Comparison of ENCODE assay signal across 12 mouse cellular contexts in genomic region chr5:111120298-111120697, GRCm38 (mm10).
DNase-seq lines count a peak whose midpoint lies in the region; ATAC-seq and TF ChIP-seq lines count a peak whose summit lies in the region.
"Had no signal": no experiment of that assay in that cellular context is flagged by ENCODE, and none has a peak within 500 bp of the region (broad histone marks: within the 10 kb centered on the region; RNA-seq: fewer than 3 reads in every experiment).

No protein-coding gene starts in this region.

- TF ChIP-seq EP300 in heart, adult 2 months (IDR thresholded peaks at IDR 0.05; ENCODE audit: insufficient read depth, low read depth, low read length): no peak

- no peaks in the 10 kb centered on the region for H3K27me3 ChIP-seq in heart, adult 2 months (ENCODE audit: control insufficient read depth, insufficient read depth, low read length)
- no peaks in the 10 kb centered on the region for H3K27me3 ChIP-seq in neural tube, embryonic 13.5 days
- no peaks in the 10 kb centered on the region for H3K27me3 ChIP-seq in thymus, adult 2 months (ENCODE audit: control insufficient read depth, insufficient read depth, low read length)
- H3K27me3 ChIP-seq: embryonic facial prominence, embryonic 13.5 days; intestine, embryonic 15.5 days had no signal

- no peak for DNase-seq in heart, adult 2 months
- no peak for DNase-seq in heart, adult 18-20 months
- DNase-seq in neural tube, embryonic 10.5 days (ENCODE audit: extremely low spot score, low spot score): no peak
- peak; percentile 42 for DNase-seq in gonadal fat pad, adult 2 months (ENCODE audit: low read depth)
- no peak for DNase-seq in lung, postnatal 14 days
- DNase-seq in thymus, adult 2 months: no peak
- DNase-seq in urinary bladder, postnatal 4 days (ENCODE audit: low spot score in 2 of 2): no peak

- peaks cover 13% of the 10 kb centered on the region for H3K36me3 ChIP-seq in heart, adult 2 months (ENCODE audit: control insufficient read depth, insufficient read depth, low read length)
- H3K36me3 ChIP-seq in neural tube, embryonic 13.5 days: no peaks in the 10 kb centered on the region
- no peaks in the 10 kb centered on the region for H3K36me3 ChIP-seq in thymus, adult 2 months (ENCODE audit: control insufficient read depth, insufficient read depth, low read length)
- H3K36me3 ChIP-seq: heart, embryonic 15.5 days; intestine, embryonic 15.5 days had no signal

- intact Hi-C loops in heart, adult 2 months (cut with DNase I): no loop called here

- H3K4me1 ChIP-seq in heart, adult 2 months (ENCODE audit: control insufficient read depth, insufficient read depth, low read length): peaks cover 28% of the 10 kb centered on the region
- peaks cover 61% of the 10 kb centered on the region for H3K4me1 ChIP-seq in neural tube, embryonic 13.5 days (replicated peaks)
- H3K4me1 ChIP-seq in thymus, adult 2 months (replicated peaks; ENCODE audit: control insufficient read depth, insufficient read depth, low read length): peaks cover 4% of the 10 kb centered on the region

- TF ChIP-seq CTCF in heart, adult 2 months (IDR thresholded peaks at IDR 0.05): no peak
- no peak for TF ChIP-seq CTCF in thymus, adult 2 months (IDR thresholded peaks at IDR 0.05; ENCODE audit: borderline replicate concordance, control insufficient read depth, extremely low read depth, insufficient read depth, low read length, poor library complexity)

- TF ChIP-seq POLR2A in heart, adult 2 months (IDR thresholded peaks at IDR 0.05; ENCODE audit: insufficient read depth, low read depth, low read length): no peak
- TF ChIP-seq POLR2A in thymus, adult 2 months (IDR thresholded peaks at IDR 0.05; ENCODE audit: control insufficient read depth, extremely low read depth, insufficient read depth, low read length, poor library complexity): no peak

- ATAC-seq in neural tube, embryonic 13.5 days (ENCODE audit: low read depth): no peak
- ATAC-seq: CD4-positive, CD25-positive, alpha-beta regulatory T cell, adult 4 months; intestine, embryonic 15.5 days had no signal

- H3K79me2 ChIP-seq in heart, adult 2 months (replicated peaks; ENCODE audit: control insufficient read depth, insufficient read depth, low read length): no peaks in the 10 kb centered on the region; the same call in 1 of the 2 replicates

- WGBS in heart, adult 2 months: 49% methylated on average over 7 of the region's 7 CpGs
- 74% methylated on average over 7 of the region's 7 CpGs for WGBS in neural tube, embryonic 13.5 days
- 93% methylated on average over 7 of the region's 7 CpGs for WGBS in thymus, adult 2 months

- no peak overlapping the region for H3K9ac ChIP-seq in heart, adult 2 months (ENCODE audit: low read depth, low read length)
- H3K9ac ChIP-seq in neural tube, embryonic 13.5 days: no peak overlapping the region
- H3K9ac ChIP-seq: embryonic facial prominence, embryonic 13.5 days; heart, embryonic 15.5 days; intestine, embryonic 15.5 days had no signal

- no peak overlapping the region for H3K4me2 ChIP-seq in neural tube, embryonic 13.5 days
- H3K4me2 ChIP-seq: embryonic facial prominence, embryonic 13.5 days; heart, embryonic 15.5 days; intestine, embryonic 15.5 days had no signal

- peak overlapping the region; percentile 68 for H3K27ac ChIP-seq in heart, adult 2 months
- 0 out of 2 replicates have a peak overlapping the region, but pooled peaks have one; percentile 29 for H3K27ac ChIP-seq in neural tube, embryonic 13.5 days (replicated peaks)
- no peak overlapping the region for H3K27ac ChIP-seq in thymus, adult 2 months (ENCODE audit: control insufficient read depth, insufficient read depth, low read length)
- H3K27ac ChIP-seq: embryonic facial prominence, embryonic 13.5 days; heart, embryonic 15.5 days; intestine, embryonic 15.5 days had no signal

- H3K9me3 ChIP-seq in neural tube, embryonic 13.5 days: no peaks in the 10 kb centered on the region
- H3K9me3 ChIP-seq: embryonic facial prominence, embryonic 13.5 days; heart, embryonic 15.5 days; intestine, embryonic 15.5 days had no signal

- H3K4me3 ChIP-seq in heart, adult 2 months: peak overlapping the region; percentile 31; the same call in 1 of the 2 replicates
- H3K4me3 ChIP-seq in neural tube, embryonic 13.5 days: no peak overlapping the region
- no peak overlapping the region for H3K4me3 ChIP-seq in thymus, adult 2 months (ENCODE audit: control insufficient read depth, insufficient read depth, low read length)
- H3K4me3 ChIP-seq: embryonic facial prominence, embryonic 13.5 days; heart, embryonic 15.5 days; intestine, embryonic 15.5 days had no signal
